Mouse (Mus musculus): Measurements from ENCODE around the gene Cox7a2. TPM values are rescaled to one million over a fixed set of nuclear protein-coding genes. Genes with fewer than 3 reads are reported as not detected.

Cox7a2 gene
- polyA plus RNA-seq, 1 experiment from 2014 or later: 652 TPM

DNA sequence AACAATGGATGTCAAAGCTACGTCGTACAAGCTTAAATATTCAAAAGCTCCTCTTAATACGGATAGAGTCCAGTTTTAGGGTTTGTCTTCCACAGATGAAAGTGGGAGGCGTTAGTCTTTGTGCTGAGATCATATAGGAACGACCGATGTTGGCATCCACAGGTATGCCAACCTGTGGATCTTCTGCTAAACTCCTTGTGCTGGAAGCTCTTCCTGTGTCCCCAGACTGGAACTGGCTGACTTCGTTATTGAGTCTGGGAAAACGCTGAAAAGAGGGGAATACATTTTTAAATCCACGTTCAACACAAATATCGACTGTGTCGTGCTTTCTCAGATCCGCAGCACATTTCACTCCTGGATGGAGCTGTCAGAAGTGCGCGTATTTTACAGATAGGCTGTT is 398 bp upstream of the Cox7a2 start:
- Histone ChIP-seq H3K4me3 (ENCODE audit: low read depth, low read length) (peak overlapping the region; percentile 93), H3K27ac (ENCODE audit: low read length) (peak overlapping the region; percentile 93), H3K9me3 (ENCODE audit: control insufficient read depth, low read depth, low read length) (no peaks in the 10 kb centered on the region), H3K4me1 (ENCODE audit: control insufficient read depth, insufficient read depth, low read length) (peaks cover 9% of the 10 kb centered on the region), H3K4me2 (replicated peaks; ENCODE audit: low read depth, low read length) (peak overlapping the region; percentile 61), H3K9ac (replicated peaks; ENCODE audit: low read depth, low read length) (peak overlapping the region; percentile 54), H3K36me3 (ENCODE audit: control insufficient read depth, insufficient read depth, low read length) (peaks cover 15% of the 10 kb centered on the region), H3K27me3 (ENCODE audit: control insufficient read depth, insufficient read depth, low read length) (no peaks in the 10 kb centered on the region)
- WGBS: 4% methylated on average over 14 of the region's 14 CpGs
- ATAC-seq (ENCODE audit: insufficient number of reproducible peaks, insufficient read depth, low FRiP score, low read depth): peak; percentile 25; the same call in 1 of the 2 replicates

DNA sequence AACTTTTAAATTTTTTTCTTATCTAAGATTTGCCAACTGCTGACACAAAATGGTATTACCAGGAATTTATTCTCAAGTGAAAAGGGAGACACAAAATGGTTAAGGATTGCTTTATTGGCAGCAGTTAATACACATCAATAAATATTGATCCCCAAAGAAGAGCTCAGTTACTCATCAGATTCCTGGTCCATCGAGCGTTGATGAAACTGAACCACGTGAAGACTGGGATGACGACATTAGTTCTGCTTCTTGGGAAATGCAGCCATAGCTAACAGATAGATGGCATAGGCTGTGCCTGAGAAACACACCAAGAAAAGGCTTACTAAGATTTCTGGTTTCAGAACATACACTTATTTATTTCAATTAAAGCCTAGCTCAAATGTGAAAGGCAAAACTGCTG is 4.4 kb downstream of the Cox7a2 start:
- H3K9ac ChIP-seq (replicated peaks; ENCODE audit: low read depth, low read length): no peak overlapping the region
- ATAC-seq (ENCODE audit: insufficient number of reproducible peaks, insufficient read depth, low FRiP score, low read depth): no peak
- no peak overlapping the region for H3K4me3 ChIP-seq (ENCODE audit: low read depth, low read length)
- H3K9me3 ChIP-seq (ENCODE audit: control insufficient read depth, low read depth, low read length): no peaks in the 10 kb centered on the region
- peaks cover 6% of the 10 kb centered on the region for H3K4me1 ChIP-seq (ENCODE audit: control insufficient read depth, insufficient read depth, low read length)
- 94% methylated on average over 4 of the region's 4 CpGs for WGBS
- no peak overlapping the region for H3K4me2 ChIP-seq (replicated peaks; ENCODE audit: low read depth, low read length)
- H3K27ac ChIP-seq (ENCODE audit: low read length): no peak overlapping the region
- H3K27me3 ChIP-seq (ENCODE audit: control insufficient read depth, insufficient read depth, low read length): no peaks in the 10 kb centered on the region
- peaks cover 24% of the 10 kb centered on the region for H3K36me3 ChIP-seq (ENCODE audit: control insufficient read depth, insufficient read depth, low read length)

DNA sequence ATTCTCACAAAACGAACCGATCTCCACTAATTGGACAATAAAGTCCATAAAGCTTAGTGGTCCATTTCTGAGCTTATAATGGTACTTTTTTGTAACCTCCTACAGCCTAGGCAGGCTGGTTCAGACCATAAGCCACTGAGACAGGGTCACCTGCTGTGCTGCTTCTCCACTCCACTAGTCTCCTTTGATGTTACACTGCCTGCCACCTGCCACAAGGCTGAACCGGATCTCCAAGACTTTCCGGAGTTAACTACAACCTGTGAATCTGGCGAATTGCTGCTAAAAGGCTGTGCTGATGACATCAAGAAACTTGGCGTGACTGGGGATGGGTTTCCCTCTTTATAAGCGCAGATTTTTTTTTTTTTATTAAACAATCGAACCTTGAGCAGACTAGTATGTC is 7.8 kb downstream of the Cox7a2 start:
- Histone ChIP-seq H3K9me3 (ENCODE audit: control insufficient read depth, low read depth, low read length) (no peaks in the 10 kb centered on the region), H3K4me2 (replicated peaks; ENCODE audit: low read depth, low read length) (no peak overlapping the region), H3K4me1 (ENCODE audit: control insufficient read depth, insufficient read depth, low read length) (no peaks in the 10 kb centered on the region), H3K36me3 (ENCODE audit: control insufficient read depth, insufficient read depth, low read length) (peaks cover 16% of the 10 kb centered on the region), H3K9ac (replicated peaks; ENCODE audit: low read depth, low read length) (no peak overlapping the region), H3K27ac (ENCODE audit: low read length) (no peak overlapping the region), H3K4me3 (ENCODE audit: low read depth, low read length) (no peak overlapping the region), H3K27me3 (ENCODE audit: control insufficient read depth, insufficient read depth, low read length) (no peaks in the 10 kb centered on the region)
- ATAC-seq (ENCODE audit: insufficient number of reproducible peaks, insufficient read depth, low FRiP score, low read depth): no peak
- 71% methylated on average over 8 of the region's 8 CpGs for WGBS

DNA sequence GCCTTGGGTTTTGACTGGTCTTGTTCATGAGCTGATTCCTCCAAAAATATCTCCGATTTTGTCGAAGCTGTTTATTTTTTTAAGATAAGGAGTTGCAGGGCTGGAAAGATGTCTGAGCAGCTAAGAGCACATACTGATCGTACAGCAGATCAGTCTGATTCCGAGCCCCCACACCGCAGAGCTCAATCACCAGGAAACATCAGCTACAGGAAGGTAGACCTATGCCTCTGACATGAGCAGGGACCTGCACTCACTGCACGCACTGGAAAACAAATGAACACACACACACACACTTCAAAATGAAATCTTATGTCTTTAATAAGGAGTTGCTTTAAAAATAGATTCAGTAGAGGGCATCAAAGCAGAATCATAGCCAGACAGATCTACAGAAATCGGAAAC is 9.0 kb downstream of the Cox7a2 start:
- Histone ChIP-seq H3K4me3 (ENCODE audit: low read depth, low read length) (no peak overlapping the region), H3K36me3 (ENCODE audit: control insufficient read depth, insufficient read depth, low read length) (peaks cover 13% of the 10 kb centered on the region), H3K27ac (ENCODE audit: low read length) (no peak overlapping the region), H3K27me3 (ENCODE audit: control insufficient read depth, insufficient read depth, low read length) (no peaks in the 10 kb centered on the region), H3K4me2 (replicated peaks; ENCODE audit: low read depth, low read length) (no peak overlapping the region), H3K9ac (replicated peaks; ENCODE audit: low read depth, low read length) (no peak overlapping the region), H3K9me3 (ENCODE audit: control insufficient read depth, low read depth, low read length) (no peaks in the 10 kb centered on the region), H3K4me1 (ENCODE audit: control insufficient read depth, insufficient read depth, low read length) (no peaks in the 10 kb centered on the region)
- 53% methylated on average over 7 of the region's 7 CpGs for WGBS
- no peak for ATAC-seq (ENCODE audit: insufficient number of reproducible peaks, insufficient read depth, low FRiP score, low read depth)

DNA sequence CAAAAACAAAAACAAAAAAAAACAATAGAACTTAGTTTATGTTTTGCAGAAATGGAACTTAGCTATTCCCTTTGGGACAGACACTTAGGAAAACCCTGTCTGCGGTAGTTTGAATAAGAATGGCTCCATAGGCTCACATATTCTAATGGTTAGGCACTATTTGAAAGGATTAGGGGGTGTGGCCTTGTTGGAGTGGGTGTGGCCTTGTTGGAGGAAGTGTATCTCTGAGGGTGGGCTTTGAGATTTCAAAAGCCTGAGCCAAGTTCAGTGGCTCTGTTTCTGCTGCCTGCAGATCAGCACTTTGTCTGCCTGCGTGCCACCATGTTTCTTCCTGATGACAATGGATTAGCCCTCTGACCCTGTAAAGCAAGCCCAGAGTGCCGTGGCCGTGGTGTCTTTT is 14.6 kb downstream of the Cox7a2 start:
- WGBS: 67% methylated on average over 4 of the region's 4 CpGs
- Histone ChIP-seq H3K9ac (replicated peaks; ENCODE audit: low read depth, low read length) (no peak overlapping the region), H3K4me3 (ENCODE audit: low read depth, low read length) (no peak overlapping the region), H3K4me2 (replicated peaks; ENCODE audit: low read depth, low read length) (no peak overlapping the region), H3K27me3 (ENCODE audit: control insufficient read depth, insufficient read depth, low read length) (no peaks in the 10 kb centered on the region), H3K4me1 (ENCODE audit: control insufficient read depth, insufficient read depth, low read length) (no peaks in the 10 kb centered on the region), H3K36me3 (ENCODE audit: control insufficient read depth, insufficient read depth, low read length) (no peaks in the 10 kb centered on the region), H3K9me3 (ENCODE audit: control insufficient read depth, low read depth, low read length) (no peaks in the 10 kb centered on the region), H3K27ac (ENCODE audit: low read length) (no peak overlapping the region)
- no peak for ATAC-seq (ENCODE audit: insufficient number of reproducible peaks, insufficient read depth, low FRiP score, low read depth)

DNA sequence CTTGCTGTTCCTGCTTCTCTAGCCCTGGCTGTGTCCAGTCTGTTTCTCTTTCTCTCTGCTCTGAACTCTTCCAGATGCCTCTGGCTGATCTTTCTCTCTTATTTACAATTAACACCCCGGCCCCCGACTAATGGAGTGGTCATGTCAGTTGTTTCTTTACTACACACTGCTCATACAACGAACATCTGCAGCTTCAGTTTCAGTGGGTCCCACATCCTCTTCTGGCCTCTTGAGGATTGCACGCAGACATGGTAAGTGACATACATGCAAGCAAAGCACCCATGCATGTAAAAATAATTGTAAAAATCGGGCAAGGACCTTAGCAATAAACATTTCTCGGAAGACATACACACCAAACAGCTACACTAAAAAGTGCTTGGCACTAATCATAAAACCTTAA is 24.1 kb downstream of the Cox7a2 start:
- Histone ChIP-seq H3K4me3 (ENCODE audit: low read depth, low read length) (no peak overlapping the region), H3K4me1 (ENCODE audit: control insufficient read depth, insufficient read depth, low read length) (no peaks in the 10 kb centered on the region), H3K9me3 (ENCODE audit: control insufficient read depth, low read depth, low read length) (no peaks in the 10 kb centered on the region), H3K36me3 (ENCODE audit: control insufficient read depth, insufficient read depth, low read length) (no peaks in the 10 kb centered on the region), H3K4me2 (replicated peaks; ENCODE audit: low read depth, low read length) (no peak overlapping the region), H3K9ac (replicated peaks; ENCODE audit: low read depth, low read length) (no peak overlapping the region), H3K27me3 (ENCODE audit: control insufficient read depth, insufficient read depth, low read length) (no peaks in the 10 kb centered on the region), H3K27ac (ENCODE audit: low read length) (no peak overlapping the region)
- no peak for ATAC-seq (ENCODE audit: insufficient number of reproducible peaks, insufficient read depth, low FRiP score, low read depth)
- WGBS: 75% methylated on average over 6 of the region's 6 CpGs

DNA sequence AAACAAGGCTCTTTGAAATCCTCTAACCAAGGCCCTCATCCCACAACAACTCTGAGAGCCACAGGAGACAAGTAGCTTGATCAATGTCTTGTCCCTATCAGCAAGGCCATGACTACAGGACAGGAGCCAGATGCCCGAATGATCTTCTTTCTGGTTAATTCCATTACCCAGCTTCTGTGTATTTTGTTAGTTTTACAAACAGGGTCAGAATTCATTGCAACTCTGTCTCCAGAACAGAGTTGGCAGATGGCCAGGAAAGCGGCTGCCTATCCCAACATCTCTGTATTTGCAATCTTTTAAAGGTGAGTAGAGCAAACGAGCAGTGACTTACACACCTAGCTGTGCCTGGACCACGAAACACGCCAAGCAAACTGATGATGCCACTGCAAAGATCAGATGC is 29.4 kb downstream of the Cox7a2 start:
- Histone ChIP-seq H3K4me1 (ENCODE audit: control insufficient read depth, insufficient read depth, low read length) (no peaks in the 10 kb centered on the region), H3K4me3 (ENCODE audit: low read depth, low read length) (no peak overlapping the region), H3K27ac (ENCODE audit: low read length) (no peak overlapping the region), H3K36me3 (ENCODE audit: control insufficient read depth, insufficient read depth, low read length) (no peaks in the 10 kb centered on the region), H3K27me3 (ENCODE audit: control insufficient read depth, insufficient read depth, low read length) (no peaks in the 10 kb centered on the region), H3K4me2 (replicated peaks; ENCODE audit: low read depth, low read length) (no peak overlapping the region), H3K9ac (replicated peaks; ENCODE audit: low read depth, low read length) (no peak overlapping the region), H3K9me3 (ENCODE audit: control insufficient read depth, low read depth, low read length) (no peaks in the 10 kb centered on the region)
- no peak for ATAC-seq (ENCODE audit: insufficient number of reproducible peaks, insufficient read depth, low FRiP score, low read depth)
- WGBS: 63% methylated on average over 5 of the region's 5 CpGs

DNA sequence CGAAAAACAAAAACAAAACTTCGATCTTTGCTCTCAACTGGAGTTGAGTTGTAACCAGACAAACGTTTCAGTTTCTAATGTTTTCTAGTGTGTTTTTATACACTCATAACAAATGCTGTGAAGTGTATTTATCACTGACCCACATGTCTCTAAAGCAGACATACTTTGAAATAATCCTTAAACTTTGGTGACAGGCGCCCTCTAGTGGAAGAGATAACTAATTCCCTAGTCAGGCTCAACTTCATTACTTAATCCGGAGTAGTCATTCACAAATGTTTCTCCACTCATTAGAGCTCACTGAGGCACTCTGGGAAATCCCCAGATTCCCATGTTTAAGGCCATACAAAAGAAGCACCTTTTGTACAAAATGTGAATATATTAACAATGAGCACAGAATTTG is 36.6 kb downstream of the Cox7a2 start:
- Histone ChIP-seq H3K4me1 (ENCODE audit: control insufficient read depth, insufficient read depth, low read length) (peaks cover 3% of the 10 kb centered on the region; the same call in 1 of the 2 replicates), H3K9ac (replicated peaks; ENCODE audit: low read depth, low read length) (no peak overlapping the region), H3K36me3 (ENCODE audit: control insufficient read depth, insufficient read depth, low read length) (no peaks in the 10 kb centered on the region), H3K9me3 (ENCODE audit: control insufficient read depth, low read depth, low read length) (no peaks in the 10 kb centered on the region), H3K4me3 (ENCODE audit: low read depth, low read length) (no peak overlapping the region), H3K4me2 (replicated peaks; ENCODE audit: low read depth, low read length) (no peak overlapping the region), H3K27me3 (ENCODE audit: control insufficient read depth, insufficient read depth, low read length) (no peaks in the 10 kb centered on the region), H3K27ac (ENCODE audit: low read length) (no peak overlapping the region)
- ATAC-seq (ENCODE audit: insufficient number of reproducible peaks, insufficient read depth, low FRiP score, low read depth): no peak
- 37% methylated on average over 5 of the region's 5 CpGs for WGBS

DNA sequence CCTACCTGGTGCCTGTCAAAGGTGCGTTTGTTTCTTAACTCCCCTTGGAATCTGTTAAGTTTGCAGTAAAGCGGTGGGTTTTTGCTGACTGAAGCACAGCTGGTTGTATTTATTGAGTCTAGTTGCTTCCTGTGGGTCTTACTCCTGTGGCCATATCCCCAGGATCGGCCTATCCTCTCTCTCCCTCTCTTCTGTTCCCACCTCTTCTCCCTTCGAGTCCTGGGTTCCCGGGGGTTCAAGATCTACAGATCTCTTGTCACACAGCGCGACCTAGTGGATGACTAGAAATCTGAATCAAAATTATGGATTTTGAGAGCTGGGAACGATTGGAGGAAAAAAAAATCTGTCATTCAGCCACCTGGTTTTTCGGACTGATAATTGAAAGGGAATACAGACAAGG is 38.6 kb downstream of the Cox7a2 start:
- no peak overlapping the region for H3K4me2 ChIP-seq (replicated peaks; ENCODE audit: low read depth, low read length)
- no peaks in the 10 kb centered on the region for H3K27me3 ChIP-seq (ENCODE audit: control insufficient read depth, insufficient read depth, low read length)
- WGBS: 10% methylated on average over 9 of the region's 9 CpGs
- H3K36me3 ChIP-seq (ENCODE audit: control insufficient read depth, insufficient read depth, low read length): no peaks in the 10 kb centered on the region
- H3K27ac ChIP-seq (ENCODE audit: low read length): no peak overlapping the region
- no peak overlapping the region for H3K9ac ChIP-seq (replicated peaks; ENCODE audit: low read depth, low read length)
- H3K4me3 ChIP-seq (ENCODE audit: low read depth, low read length): no peak overlapping the region
- H3K4me1 ChIP-seq (ENCODE audit: control insufficient read depth, insufficient read depth, low read length): peaks cover 3% of the 10 kb centered on the region; the same call in 1 of the 2 replicates
- H3K9me3 ChIP-seq (ENCODE audit: control insufficient read depth, low read depth, low read length): no peaks in the 10 kb centered on the region
- no peak for ATAC-seq (ENCODE audit: insufficient number of reproducible peaks, insufficient read depth, low FRiP score, low read depth)
